Mouse (Mus musculus) hindbrain, embryonic 16.5 days (tissue): ENCODE measurements around the gene Fbxw8. TPM values are rescaled to one million over a fixed set of nuclear protein-coding genes. Genes with fewer than 3 reads are reported as not detected.

Experiments used
- ATAC-seq: fragments of 200-750 bp; cut with Nextera tagmentation; 2 replicates; pipeline ENCODE4 v1.8.0; 2017; ENCODE audit warnings: moderate TSS enrichment, moderate library complexity
- H3K27ac ChIP-seq: fragments of 300-500 bp; sonication (generic); 2 replicates; pipeline ENCODE4 v1.5.1; 2014; ENCODE audit warnings: low read depth, mild to moderate bottlenecking, control low read depth, low read length, moderate library complexity
- H3K27me3 ChIP-seq: fragments of 300-500 bp; sonication (generic); replicated peaks from 2 replicates; pipeline ENCODE4 v1.6.1; 2014; ENCODE audit warnings: low read length; ENCODE audit not compliant: control insufficient read depth, insufficient read depth
- H3K36me3 ChIP-seq: fragments of 300-500 bp; sonication (generic); 2 replicates; pipeline ENCODE4 v1.6.1; 2014; ENCODE audit warnings: mild to moderate bottlenecking, low read length, moderate library complexity, mixed read lengths; ENCODE audit not compliant: control insufficient read depth, insufficient read depth
- H3K4me1 ChIP-seq: fragments of 300-500 bp; sonication (generic); 2 replicates; pipeline ENCODE4 v1.6.1; 2014; ENCODE audit warnings: low read depth, low read length; ENCODE audit not compliant: control insufficient read depth, insufficient read depth
- H3K4me2 ChIP-seq: fragments of 300-500 bp; sonication (generic); 2 replicates; pipeline ENCODE4 v1.6.1; 2014; ENCODE audit warnings: mild to moderate bottlenecking, low read length, control low read depth, moderate library complexity
- H3K4me3 ChIP-seq: fragments of 300-500 bp; sonication (generic); 2 replicates; pipeline ENCODE4 v1.5.1; 2014; ENCODE audit warnings: mild to moderate bottlenecking, low read length, control low read depth, moderate library complexity
- H3K9ac ChIP-seq: fragments of 300-500 bp; sonication (generic); 2 replicates; pipeline ENCODE4 v1.6.1; 2014; ENCODE audit warnings: low read depth, mild to moderate bottlenecking, control low read depth, low read length, moderate library complexity
- H3K9me3 ChIP-seq: fragments of 300-500 bp; sonication (generic); 2 replicates; pipeline ENCODE4 v1.6.1; 2014; ENCODE audit warnings: mild to moderate bottlenecking, low read length, moderate library complexity; ENCODE audit not compliant: control insufficient read depth
- WGBS: fragments of 180-500 bp; shearing (Covaris S2); extraction: QIAGEN DNeasy Blood & Tissue Kit; methylation state at CpG from one replicate; pipeline ENCODE4 v1.1.7; 2014; 5-methylcytosine and 5-hydroxymethylcytosine counted together
- polyA plus RNA-seq: library from polyadenylated mRNA; unstranded; fragments of >200 nt; fragmentation: Nextera tagmentation; extraction: Ambion mirVana; gene quantifications from 2 replicates; pipeline ENCODE4 v1.2.1, GENCODE M21; 2015

The Fbxw8 gene
- polyA plus RNA-seq, 1 experiment from 2014 or later = 18.7 TPM

GRCm38 (mm10) chr5:118165462-118165861 is 10.2 kb upstream of the Fbxw8 start:
- no peak overlapping the region for H3K27ac ChIP-seq
- peaks cover 4% of the 10 kb centered on the region; the same call in 1 of the 2 replicates for H3K4me1 ChIP-seq
- H3K4me2 ChIP-seq = no peak overlapping the region
- no peaks in the 10 kb centered on the region for H3K9me3 ChIP-seq
- H3K36me3 ChIP-seq = no peaks in the 10 kb centered on the region
- no peak for ATAC-seq
- no peak overlapping the region for H3K9ac ChIP-seq
- peaks cover 14% of the 10 kb centered on the region for H3K27me3 ChIP-seq
- H3K4me3 ChIP-seq = no peak overlapping the region

GRCm38 (mm10) chr5:118164581-118164980 is 9.3 kb upstream of the Fbxw8 start, which contains the start of gene Hrk:
Gene Hrk, plus strand, starts transcription at chr5:118164648.
- H3K4me2 ChIP-seq = no peak within 1 kb of the TSS
- H3K4me3 ChIP-seq = no peak within 1 kb of the TSS
- no peak within 1 kb of the TSS for H3K27ac ChIP-seq
- no peaks in the 10 kb centered on the region for H3K36me3 ChIP-seq
- H3K4me1 ChIP-seq = peaks cover 4% of the 10 kb centered on the region; the same call in 1 of the 2 replicates
- H3K9me3 ChIP-seq = no peaks in the 10 kb centered on the region
- no peak for ATAC-seq
- peaks cover 14% of the 10 kb centered on the region for H3K27me3 ChIP-seq
- H3K9ac ChIP-seq = no peak within 1 kb of the TSS
- WGBS = 63% methylated on average over 12 of the region's 12 CpGs

GRCm38 (mm10) chr5:118160691-118161090 is 5.4 kb upstream of the Fbxw8 start:
- H3K27ac ChIP-seq = no peak overlapping the region
- no peak for ATAC-seq
- no peak overlapping the region for H3K4me2 ChIP-seq
- no peaks in the 10 kb centered on the region for H3K4me1 ChIP-seq
- WGBS = 38% methylated on average over 4 of the region's 4 CpGs
- no peaks in the 10 kb centered on the region for H3K36me3 ChIP-seq
- H3K9me3 ChIP-seq = no peaks in the 10 kb centered on the region
- peaks cover 8% of the 10 kb centered on the region for H3K27me3 ChIP-seq
- no peak overlapping the region for H3K9ac ChIP-seq
- no peak overlapping the region for H3K4me3 ChIP-seq

GRCm38 (mm10) chr5:118156976-118157375 is 1.7 kb upstream of the Fbxw8 start:
- Histone ChIP-seq H3K27me3 (peaks cover 5% of the 10 kb centered on the region), H3K27ac (no peak overlapping the region), H3K9me3 (no peaks in the 10 kb centered on the region), H3K9ac (no peak overlapping the region), H3K4me2 (no peak overlapping the region), H3K4me1 (peaks cover 15% of the 10 kb centered on the region), H3K36me3 (no peaks in the 10 kb centered on the region), H3K4me3 (no peak overlapping the region)
- WGBS = 60% methylated on average over 4 of the region's 4 CpGs
- no peak for ATAC-seq

GRCm38 (mm10) chr5:118155565-118155947 is 292 bp upstream of the Fbxw8 start:
- peak; percentile 51; the same call in 1 of the 2 replicates for ATAC-seq
- WGBS = 26% methylated on average over 9 of the region's 9 CpGs
- H3K4me3 ChIP-seq = peak overlapping the region; percentile 94
- peak overlapping the region; percentile 77 for H3K4me2 ChIP-seq
- peaks cover 15% of the 10 kb centered on the region for H3K4me1 ChIP-seq
- no peak overlapping the region for H3K9ac ChIP-seq
- H3K36me3 ChIP-seq = no peaks in the 10 kb centered on the region
- H3K27ac ChIP-seq = no peak overlapping the region
- no peaks in the 10 kb centered on the region for H3K9me3 ChIP-seq
- 0 out of 2 replicates have a peak, but pooled peaks cover 1% of the 10 kb centered on the region for H3K27me3 ChIP-seq

- no peak for ATAC-seq
- no peak overlapping the region for H3K9ac ChIP-seq
- H3K4me1 ChIP-seq = peaks cover 36% of the 10 kb centered on the region
- H3K4me2 ChIP-seq = no peak overlapping the region
- H3K4me3 ChIP-seq = no peak overlapping the region
- H3K36me3 ChIP-seq = no peaks in the 10 kb centered on the region
- H3K27ac ChIP-seq = no peak overlapping the region
- no peaks in the 10 kb centered on the region for H3K9me3 ChIP-seq
- WGBS = 80% methylated on average over 3 of the region's 3 CpGs
- H3K27me3 ChIP-seq = no peaks in the 10 kb centered on the region
These were observed 5.6 kb downstream of the Fbxw8 start for GRCm38 (mm10) chr5:118149711-118150110.

GRCm38 (mm10) chr5:118147264-118147663 is 8.0 kb downstream of the Fbxw8 start:
- no peak overlapping the region for H3K27ac ChIP-seq
- H3K4me1 ChIP-seq = peaks cover 21% of the 10 kb centered on the region

GRCm38 (mm10) chr5:118145999-118146679 is 9.1 kb downstream of the Fbxw8 start:
- Histone ChIP-seq H3K4me1 (peaks cover 21% of the 10 kb centered on the region), H3K27me3 (no peaks in the 10 kb centered on the region), H3K4me2 (no peak overlapping the region), H3K36me3 (peaks cover 8% of the 10 kb centered on the region; the same call in 1 of the 2 replicates), H3K9ac (no peak overlapping the region), H3K9me3 (no peaks in the 10 kb centered on the region), H3K27ac (peak overlapping the region; percentile 31; the same call in 1 of the 2 replicates), H3K4me3 (no peak overlapping the region)
- 55% methylated on average over 15 of the region's 15 CpGs for WGBS
- 0 out of 2 replicates have a peak, but pooled peaks have one; percentile 31 for ATAC-seq

More at GRCm38 (mm10) chr5:118147264-118147663, 8.0 kb downstream of the Fbxw8 start:
- H3K36me3 ChIP-seq = peaks cover 1% of the 10 kb centered on the region; the same call in 1 of the 2 replicates
- H3K4me3 ChIP-seq = no peak overlapping the region
- no peaks in the 10 kb centered on the region for H3K27me3 ChIP-seq
- 83% methylated on average over 10 of the region's 10 CpGs for whole genome bisulfite sequencing
- H3K9ac ChIP-seq = no peak overlapping the region
- H3K4me2 ChIP-seq = no peak overlapping the region
- no peak for ATAC-seq
- H3K9me3 ChIP-seq = no peaks in the 10 kb centered on the region

- no peak overlapping the region for H3K27ac ChIP-seq
- H3K36me3 ChIP-seq = peaks cover 8% of the 10 kb centered on the region; the same call in 1 of the 2 replicates
- H3K9me3 ChIP-seq = no peaks in the 10 kb centered on the region
- H3K27me3 ChIP-seq = no peaks in the 10 kb centered on the region
- no peak overlapping the region for H3K4me2 ChIP-seq
- 81% methylated on average over 3 of the region's 3 CpGs for WGBS
- H3K9ac ChIP-seq = no peak overlapping the region
- peaks cover 21% of the 10 kb centered on the region for H3K4me1 ChIP-seq
- no peak for ATAC-seq
- no peak overlapping the region for H3K4me3 ChIP-seq
These were observed 9.8 kb downstream of the Fbxw8 start for GRCm38 (mm10) chr5:118145458-118145857.
